Mouse (Mus musculus) hematopoietic stem cell, adult 5-6 weeks (primary cell): ENCODE results near the gene Calcb. TPM values are rescaled to one million over a fixed set of nuclear protein-coding genes. Genes with fewer than 3 reads are reported as not detected.
"Not testable (repeated sequence)": the region's sequence is repeated elsewhere in the genome, so short reads cannot be mapped to it uniquely, and the experiment has no call there.

Experiments
- ATAC-seq, 2 experiments: fragments of 125-278 bp in 1 of 2; replicated peaks in 1 of 2; 2 replicates each; pipeline ENCODE4 v1.8.0; 2016 to 2017; ENCODE audit warnings: inconsistent platforms in 2 of 2, mild to moderate bottlenecking in 2 of 2, moderate number of reproducible peaks in 2 of 2, low read depth in 1 of 2, moderate TSS enrichment in 1 of 2; ENCODE audit not compliant: low FRiP score in 2 of 2, poor library complexity in 2 of 2, severe bottlenecking in 2 of 2, insufficient read depth in 1 of 2, low TSS enrichment in 1 of 2
- total RNA-seq: library from RNA; stranded (forward); fragments of 172-1452, 232-1000 nt; gene quantifications from 2 replicates; pipeline ENCODE4 v1.2.3, GENCODE M21; 2017

Gene Calcb
- not detected in 2 replicates for total RNA-seq

GRCm38 (mm10) chr7:114718300-114718699 lies at the start of gene Calcb:
Gene Calcb, plus strand, starts transcription at chr7:114718643.
- no peak for ATAC-seq

GRCm38 (mm10) chr7:114671405-114671804 lies 47.0 kb upstream of the Calcb start:
- peak; percentile 46 to 53; a peak in 3 of 4 replicates for ATAC-seq

GRCm38 (mm10) chr7:114672697-114673096 lies 45.7 kb upstream of the Calcb start:
- ATAC-seq, result peak; percentile 51 to 71; a peak in 3 of 4 replicates

GRCm38 (mm10) chr7:114692339-114692738 lies 26.1 kb upstream of the Calcb start:
- ATAC-seq, result no peak; a peak in 2 of 4 replicates

GRCm38 (mm10) chr7:114700871-114701270 lies 17.6 kb upstream of the Calcb start:
- ATAC-seq, result no peak

- no peak for ATAC-seq
Observed at GRCm38 (mm10) chr7:114706716-114707115, 11.7 kb upstream of the Calcb start.

GRCm38 (mm10) chr7:114707398-114707797 lies 11.0 kb upstream of the Calcb start:
- no peak for ATAC-seq

- ATAC-seq, result no peak
Observed at GRCm38 (mm10) chr7:114710419-114710818, 8.0 kb upstream of the Calcb start.

- peak; percentile 52 to 78 for ATAC-seq
Observed at GRCm38 (mm10) chr7:114712523-114712922, 5.9 kb upstream of the Calcb start.

GRCm38 (mm10) chr7:114719381-114720131 lies 1.1 kb downstream of the Calcb start:
- ATAC-seq, result peak; percentile 75 to 78

- ATAC-seq, result not testable (repeated sequence)
Observed at GRCm38 (mm10) chr7:114729696-114730095, 11.3 kb downstream of the Calcb start.

GRCm38 (mm10) chr7:114731175-114731574 lies 12.7 kb downstream of the Calcb start:
- ATAC-seq, result no peak

- not testable (repeated sequence) for ATAC-seq
Observed at GRCm38 (mm10) chr7:114731700-114732099, 13.3 kb downstream of the Calcb start.

GRCm38 (mm10) chr7:114736256-114736655 lies 17.8 kb downstream of the Calcb start:
- no peak for ATAC-seq

- no peak for ATAC-seq
Observed at GRCm38 (mm10) chr7:114738166-114738565, 19.7 kb downstream of the Calcb start.

GRCm38 (mm10) chr7:114740360-114741165 lies 22.1 kb downstream of the Calcb start:
- no peak for ATAC-seq

- ATAC-seq, result no peak
Observed at GRCm38 (mm10) chr7:114743022-114743780, 24.8 kb downstream of the Calcb start, which contains the start of gene Insc. Gene Insc, plus strand, starts transcription at chr7:114743694.
